Mouse (Mus musculus) hindbrain, embryonic 10.5 days (tissue): ENCODE data around the gene Ywhag. TPM values are rescaled to one million over a fixed set of nuclear protein-coding genes. Genes with fewer than 3 reads are reported as not detected.

ENCODE experiments used
- DNase-seq: peaks from one replicate; pipeline ENCODE4 v3.0.0-alpha.2; 2017; ENCODE audit warnings: low spot score
- H3K27ac ChIP-seq: fragments of 300-500 bp; sonication (generic); 2 replicates; pipeline ENCODE4 v1.5.1; 2016; ENCODE audit warnings: mild to moderate bottlenecking, moderate library complexity
- H3K27me3 ChIP-seq: fragments of 300-500 bp; sonication (generic); 2 replicates; pipeline ENCODE4 v1.6.1; 2016; ENCODE audit warnings: mild to moderate bottlenecking; ENCODE audit not compliant: poor library complexity, insufficient read depth, severe bottlenecking
- H3K36me3 ChIP-seq: fragments of 300-500 bp; sonication (generic); 2 replicates; pipeline ENCODE4 v1.6.1; 2016; ENCODE audit warnings: mild to moderate bottlenecking, moderate library complexity
- H3K4me1 ChIP-seq: fragments of 300-500 bp; sonication (generic); replicated peaks from 2 replicates; pipeline ENCODE4 v1.6.1; 2016; ENCODE audit warnings: mild to moderate bottlenecking
- H3K4me3 ChIP-seq: fragments of 300-500 bp; sonication (generic); 2 replicates; pipeline ENCODE4 v1.5.1; 2016; ENCODE audit warnings: mild to moderate bottlenecking, moderate library complexity
- H3K9me3 ChIP-seq: fragments of 300-500 bp; sonication (generic); 2 replicates; pipeline ENCODE4 v1.6.1; 2016; ENCODE audit warnings: mild to moderate bottlenecking, moderate library complexity
- WGBS: fragments of 180-500 bp; shearing (Covaris S2); methylation state at CpG from one replicate; pipeline ENCODE4 v1.1.7; 2016; 5-methylcytosine and 5-hydroxymethylcytosine counted together
- polyA plus RNA-seq: library from polyadenylated mRNA; unstranded; fragments of >200 nt; fragmentation: Nextera tagmentation; extraction: Ambion mirVana; gene quantifications from 2 replicates; pipeline ENCODE4 v1.2.1, GENCODE M21; 2016

Gene Ywhag
- polyA plus RNA-seq, 1 experiment from 2014 or later: 348 TPM

DNA sequence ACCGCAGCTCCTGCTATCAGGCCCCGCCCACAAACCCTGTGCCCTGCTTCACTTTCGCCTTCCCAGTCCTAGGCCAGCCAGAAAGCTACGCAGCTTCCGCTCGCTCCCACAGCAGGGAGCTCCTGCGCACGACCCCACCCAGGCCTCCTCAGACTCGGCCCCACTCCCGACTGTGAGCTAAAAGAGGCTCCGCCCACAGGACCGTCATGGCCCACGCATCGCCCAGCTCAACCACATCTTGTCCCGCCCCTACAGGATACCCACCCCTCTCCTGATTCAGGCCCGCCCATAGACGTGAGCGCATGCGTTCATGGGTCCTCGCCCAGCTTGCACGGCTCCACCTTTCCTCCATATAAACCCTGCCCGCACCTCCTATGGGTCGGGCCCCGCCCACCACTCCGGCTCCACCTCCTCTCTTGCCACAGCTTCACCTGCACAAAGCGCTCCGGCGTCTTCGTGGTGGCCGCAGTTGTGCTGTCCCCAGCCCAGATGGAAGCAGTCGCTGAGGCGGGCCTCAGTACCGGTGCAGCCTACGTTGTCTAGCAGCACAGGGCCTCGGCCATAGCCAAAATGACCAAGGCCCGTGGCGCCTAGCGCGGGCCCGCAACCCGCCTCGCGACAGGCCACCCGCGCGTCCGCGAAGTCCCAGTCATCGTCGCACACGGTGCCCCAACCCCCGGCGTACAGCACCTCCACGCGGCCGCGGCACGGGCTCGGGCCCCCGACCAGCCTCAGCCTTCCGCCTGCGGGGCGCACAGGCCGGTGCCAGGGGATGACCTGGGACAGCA is 28.3 kb upstream of the Ywhag start:
- no peaks in the 10 kb centered on the region for H3K9me3 ChIP-seq
- H3K27me3 ChIP-seq: peaks cover 20% of the 10 kb centered on the region
- peaks cover 41% of the 10 kb centered on the region for H3K4me1 ChIP-seq
- WGBS: under 1% methylated on average over 64 of the region's 64 CpGs
- H3K36me3 ChIP-seq: no peaks in the 10 kb centered on the region
- peak overlapping the region; percentile 65 for H3K4me3 ChIP-seq
- peak; percentile 99 for DNase-seq
- H3K27ac ChIP-seq: peak overlapping the region; percentile 97

DNA sequence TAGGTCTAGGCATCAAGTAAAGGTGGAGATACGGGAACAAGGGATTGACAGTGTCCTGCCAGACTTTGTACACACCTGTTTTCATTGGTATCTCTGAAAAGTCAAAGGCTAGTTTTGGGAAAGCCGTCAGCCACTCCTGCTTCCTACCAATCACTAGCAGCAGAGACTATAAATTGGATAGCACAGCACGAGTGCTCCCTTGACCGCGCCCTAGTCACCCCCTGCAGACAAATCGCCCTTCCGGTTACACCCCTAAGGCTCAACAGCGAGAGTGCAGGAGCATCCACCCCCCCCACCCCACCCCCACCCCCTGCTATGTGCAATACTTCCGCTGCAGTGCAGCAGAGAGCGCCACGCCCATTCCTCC is 27.7 kb upstream of the Ywhag start:
- H3K4me1 ChIP-seq: peaks cover 46% of the 10 kb centered on the region
- H3K36me3 ChIP-seq: no peaks in the 10 kb centered on the region
- H3K27me3 ChIP-seq: peaks cover 20% of the 10 kb centered on the region
- peak overlapping the region; percentile 65 for H3K4me3 ChIP-seq
- WGBS: 2% methylated on average over 11 of the region's 11 CpGs
- no peak for DNase-seq
- peak overlapping the region; percentile 97 for H3K27ac ChIP-seq
- no peaks in the 10 kb centered on the region for H3K9me3 ChIP-seq

DNA sequence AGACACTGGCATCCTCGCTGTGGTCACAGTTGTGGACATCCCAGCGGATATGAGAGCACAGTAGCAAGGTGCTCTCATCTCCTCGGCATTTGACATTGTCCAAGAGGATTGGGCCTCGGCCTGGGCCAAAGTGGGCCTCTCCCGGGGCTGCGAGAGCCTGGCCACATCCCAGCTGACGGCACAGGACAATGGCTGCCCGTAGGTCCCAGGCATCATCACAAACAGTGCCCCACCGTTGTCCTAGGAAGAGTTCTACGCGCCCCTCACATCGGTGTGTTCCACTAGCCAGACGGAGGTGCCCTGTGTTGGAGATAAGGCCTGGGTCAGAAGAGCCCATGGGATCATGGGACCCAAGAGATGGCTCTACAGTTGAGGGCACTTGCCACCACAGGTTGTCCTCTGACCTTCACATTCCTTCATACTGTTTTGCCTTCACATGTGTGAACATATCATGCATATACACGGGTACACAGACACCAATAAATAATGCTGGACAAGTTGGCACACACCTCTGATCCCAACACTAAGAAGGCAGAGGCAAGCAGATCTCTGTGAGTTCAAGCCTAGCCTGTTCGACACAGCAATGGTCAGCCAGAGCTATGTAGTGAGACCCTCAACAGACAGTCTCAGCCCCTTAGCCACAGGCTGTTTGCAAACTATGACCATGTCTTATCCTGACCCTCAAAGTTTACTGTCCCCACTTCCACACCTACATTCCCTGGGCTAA is 26.7 kb upstream of the Ywhag start:
- H3K27me3 ChIP-seq: peaks cover 20% of the 10 kb centered on the region
- 94% methylated on average over 15 of the region's 15 CpGs for WGBS
- no peaks in the 10 kb centered on the region for H3K36me3 ChIP-seq
- peaks cover 51% of the 10 kb centered on the region for H3K4me1 ChIP-seq
- DNase-seq: no peak
- no peaks in the 10 kb centered on the region for H3K9me3 ChIP-seq
- peak overlapping the region; percentile 97 for H3K27ac ChIP-seq
- peak overlapping the region; percentile 65; the same call in 1 of the 2 replicates for H3K4me3 ChIP-seq

DNA sequence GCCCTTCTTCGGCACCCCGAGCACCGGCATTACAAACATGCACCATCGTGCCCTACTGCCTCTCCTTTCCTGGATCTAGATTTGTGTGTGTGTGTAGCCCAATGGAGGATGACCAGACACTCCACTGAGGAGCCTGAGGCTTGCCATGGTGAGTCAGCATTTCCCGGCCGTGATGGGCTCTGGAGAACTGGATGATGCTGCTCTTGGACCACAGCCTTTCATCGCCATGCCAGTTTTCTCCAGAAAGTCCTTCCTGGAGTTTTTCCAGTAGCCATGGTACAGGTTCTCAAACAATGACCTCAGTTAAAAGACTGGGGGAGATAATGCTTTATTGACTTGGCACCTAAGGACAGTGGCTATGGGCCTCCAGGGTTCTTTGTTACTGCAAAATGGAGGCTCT is 25.5 kb upstream of the Ywhag start:
- no peaks in the 10 kb centered on the region for H3K9me3 ChIP-seq
- no peak overlapping the region for H3K27ac ChIP-seq
- H3K4me3 ChIP-seq: no peak overlapping the region
- peaks cover 8% of the 10 kb centered on the region for H3K27me3 ChIP-seq
- no peak for DNase-seq
- H3K4me1 ChIP-seq: peaks cover 44% of the 10 kb centered on the region
- no peaks in the 10 kb centered on the region for H3K36me3 ChIP-seq
- WGBS: 94% methylated on average over 7 of the region's 7 CpGs

DNA sequence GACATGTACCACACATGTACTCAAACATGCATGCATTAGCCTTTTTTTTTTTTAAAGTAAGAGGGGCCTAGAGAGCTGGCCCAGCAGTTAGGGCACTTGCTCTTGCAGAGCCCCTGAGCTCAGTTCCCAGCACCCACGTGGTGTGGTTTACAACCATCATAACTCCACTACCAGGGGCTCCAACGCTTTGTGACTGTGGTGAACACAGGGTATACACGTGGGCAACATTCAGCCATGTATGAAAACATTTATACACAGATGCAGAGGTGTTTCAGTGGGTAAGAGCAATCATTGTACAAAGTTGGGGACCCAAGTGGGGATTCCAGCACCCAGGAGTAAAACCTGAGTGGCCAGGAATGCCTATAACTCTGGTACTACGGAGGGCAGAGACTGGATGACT is 24.0 kb upstream of the Ywhag start:
- H3K9me3 ChIP-seq: no peaks in the 10 kb centered on the region
- WGBS: 90% methylated on average over 4 of the region's 4 CpGs
- H3K4me3 ChIP-seq: peak overlapping the region; percentile 47
- no peaks in the 10 kb centered on the region for H3K36me3 ChIP-seq
- peak overlapping the region; percentile 92 for H3K27ac ChIP-seq
- no peaks in the 10 kb centered on the region for H3K27me3 ChIP-seq
- H3K4me1 ChIP-seq: peaks cover 44% of the 10 kb centered on the region
- no peak for DNase-seq

DNA sequence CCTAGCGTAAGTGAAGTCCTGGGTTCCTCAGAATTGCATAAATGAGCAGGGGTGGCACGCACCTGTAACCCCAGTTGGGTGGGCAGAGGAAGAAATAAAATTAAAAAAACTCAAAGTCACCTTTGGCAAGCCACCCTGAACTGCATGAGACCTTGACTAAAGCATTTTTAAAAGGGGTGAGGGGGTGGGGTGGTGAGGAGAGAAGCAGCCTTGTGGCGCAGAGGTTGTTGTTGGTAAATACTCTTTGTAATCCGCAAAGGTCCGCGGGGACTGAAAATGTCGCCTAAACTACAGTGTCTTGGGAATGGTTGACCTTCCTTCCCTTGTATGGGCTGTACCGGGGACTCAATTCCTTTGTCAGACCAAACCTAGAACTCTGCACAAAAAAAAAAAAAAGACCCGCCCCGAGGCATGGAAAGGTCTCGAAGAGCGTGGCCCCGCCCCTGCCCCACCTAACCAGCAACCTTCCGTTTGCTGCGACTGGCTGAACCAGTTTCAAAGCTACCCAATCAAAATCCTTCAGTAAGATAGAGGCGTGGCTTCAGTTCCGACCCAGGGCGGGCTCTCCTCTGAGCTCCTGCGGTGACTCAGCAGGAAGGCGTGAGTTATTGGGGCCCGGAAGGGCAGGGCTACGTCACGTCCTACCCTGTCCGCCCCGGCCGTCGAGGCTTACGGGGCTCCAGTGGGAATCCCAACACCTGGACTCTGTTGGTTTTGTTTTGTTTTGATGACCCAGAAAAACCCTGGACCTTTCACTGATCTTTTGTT is 23.0 kb upstream of the Ywhag start:
- no peaks in the 10 kb centered on the region for H3K36me3 ChIP-seq
- H3K27me3 ChIP-seq: no peaks in the 10 kb centered on the region
- WGBS: 9% methylated on average over 28 of the region's 28 CpGs
- H3K4me3 ChIP-seq: peak overlapping the region; percentile 47
- H3K9me3 ChIP-seq: no peaks in the 10 kb centered on the region
- peak overlapping the region; percentile 92 for H3K27ac ChIP-seq
- DNase-seq: peak; percentile 93
- peaks cover 35% of the 10 kb centered on the region for H3K4me1 ChIP-seq

DNA sequence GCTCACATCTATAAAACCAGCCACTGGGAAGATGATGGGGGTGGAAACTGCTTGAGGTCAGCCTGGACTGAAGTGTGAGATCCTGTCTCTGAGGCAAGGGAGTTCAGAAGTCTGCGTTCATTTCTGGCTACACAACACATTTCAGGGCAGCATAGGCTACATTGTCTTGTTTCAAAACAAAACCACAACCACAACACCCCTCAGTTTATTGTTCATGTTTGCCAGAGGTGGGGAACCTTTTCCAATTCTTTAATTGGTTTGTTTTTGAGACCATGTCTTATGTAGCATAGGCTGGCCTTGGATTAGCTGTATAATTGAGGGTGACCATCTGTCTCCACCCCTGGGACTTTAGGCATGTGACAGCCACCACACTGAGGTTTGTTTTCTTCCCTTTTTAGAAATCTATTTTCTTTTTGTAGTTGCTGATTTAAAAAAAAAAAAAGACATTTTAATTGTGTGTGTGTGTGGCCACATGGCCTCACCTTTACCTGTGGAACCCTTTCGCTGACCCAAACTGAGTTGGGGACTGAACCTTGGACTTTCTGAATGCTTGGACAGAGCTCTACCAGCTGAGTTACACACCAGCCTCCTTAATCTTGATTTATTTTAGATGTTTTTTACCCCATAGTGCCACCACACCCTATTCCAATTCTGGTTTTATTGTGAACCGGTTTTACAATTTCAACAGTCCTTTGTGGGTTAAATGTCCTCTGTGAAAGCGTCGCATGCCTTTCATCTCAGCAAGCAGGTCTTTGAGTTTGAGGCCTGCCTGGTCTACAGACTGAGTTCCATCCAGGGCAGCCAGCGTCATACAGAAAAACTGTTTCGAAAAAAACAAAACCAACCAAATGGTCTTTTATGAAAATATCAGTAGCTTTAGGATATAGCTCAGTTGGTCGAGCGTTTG is 22.1 kb upstream of the Ywhag start:
- no peak for DNase-seq
- WGBS: 88% methylated on average over 9 of the region's 9 CpGs
- H3K9me3 ChIP-seq: no peaks in the 10 kb centered on the region
- no peaks in the 10 kb centered on the region for H3K27me3 ChIP-seq
- H3K4me1 ChIP-seq: peaks cover 27% of the 10 kb centered on the region
- H3K4me3 ChIP-seq: 0 out of 2 replicates have a peak overlapping the region, but pooled peaks have one; percentile 47
- no peaks in the 10 kb centered on the region for H3K36me3 ChIP-seq
- H3K27ac ChIP-seq: peak overlapping the region; percentile 92

DNA sequence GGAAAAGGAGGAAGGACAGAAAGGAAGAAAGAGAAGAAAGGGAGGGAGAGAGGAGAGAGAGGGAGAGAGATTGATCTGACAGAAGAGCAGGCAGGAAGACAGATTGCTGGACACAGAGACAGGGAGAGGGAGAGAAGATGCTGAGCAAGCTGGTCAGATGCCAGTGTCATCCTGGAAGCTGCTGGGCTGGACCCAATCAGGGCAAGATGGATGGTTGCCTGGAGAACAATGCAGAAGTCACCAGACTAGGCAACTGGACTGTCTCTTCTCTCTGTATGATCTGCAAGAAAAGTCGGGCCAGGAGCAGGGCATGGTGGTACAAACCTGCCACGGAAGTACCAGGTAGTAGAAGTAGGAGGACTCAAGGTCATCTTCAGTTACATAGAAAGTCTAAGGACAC is 18.4 kb upstream of the Ywhag start:
- H3K4me3 ChIP-seq: no peak overlapping the region
- no peaks in the 10 kb centered on the region for H3K36me3 ChIP-seq
- no peaks in the 10 kb centered on the region for H3K27me3 ChIP-seq
- DNase-seq: no peak
- no peak overlapping the region for H3K27ac ChIP-seq
- WGBS: 85% methylated on average over 2 of the region's 2 CpGs
- H3K4me1 ChIP-seq: peaks cover 11% of the 10 kb centered on the region
- H3K9me3 ChIP-seq: no peaks in the 10 kb centered on the region

DNA sequence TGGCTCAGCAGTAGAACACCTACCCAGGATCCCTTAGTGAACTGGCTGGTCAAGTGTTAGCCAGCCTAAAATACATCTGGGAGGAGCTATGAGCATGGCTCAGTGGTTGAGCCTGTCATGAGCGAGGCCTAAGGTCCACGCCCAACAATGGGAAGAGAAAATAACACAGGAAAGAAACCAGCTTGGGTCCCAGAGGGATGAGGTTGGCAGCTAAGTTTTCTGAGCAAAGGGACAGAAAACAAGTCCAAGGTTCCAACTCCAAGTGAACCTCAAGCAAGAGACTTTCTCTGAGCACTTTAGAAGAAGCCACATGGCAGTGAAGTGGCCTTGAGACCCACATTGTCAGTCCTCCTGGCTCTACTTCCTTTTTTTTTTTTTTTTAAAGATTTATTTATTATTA is 17.2 kb upstream of the Ywhag start:
- H3K9me3 ChIP-seq: no peaks in the 10 kb centered on the region
- H3K27me3 ChIP-seq: no peaks in the 10 kb centered on the region
- H3K27ac ChIP-seq: 0 out of 2 replicates have a peak overlapping the region, but pooled peaks have one; percentile 5
- peaks cover 2% of the 10 kb centered on the region for H3K4me1 ChIP-seq
- 89% methylated on average over 2 of the region's 2 CpGs for WGBS
- no peaks in the 10 kb centered on the region for H3K36me3 ChIP-seq
- no peak for DNase-seq
- H3K4me3 ChIP-seq: no peak overlapping the region

DNA sequence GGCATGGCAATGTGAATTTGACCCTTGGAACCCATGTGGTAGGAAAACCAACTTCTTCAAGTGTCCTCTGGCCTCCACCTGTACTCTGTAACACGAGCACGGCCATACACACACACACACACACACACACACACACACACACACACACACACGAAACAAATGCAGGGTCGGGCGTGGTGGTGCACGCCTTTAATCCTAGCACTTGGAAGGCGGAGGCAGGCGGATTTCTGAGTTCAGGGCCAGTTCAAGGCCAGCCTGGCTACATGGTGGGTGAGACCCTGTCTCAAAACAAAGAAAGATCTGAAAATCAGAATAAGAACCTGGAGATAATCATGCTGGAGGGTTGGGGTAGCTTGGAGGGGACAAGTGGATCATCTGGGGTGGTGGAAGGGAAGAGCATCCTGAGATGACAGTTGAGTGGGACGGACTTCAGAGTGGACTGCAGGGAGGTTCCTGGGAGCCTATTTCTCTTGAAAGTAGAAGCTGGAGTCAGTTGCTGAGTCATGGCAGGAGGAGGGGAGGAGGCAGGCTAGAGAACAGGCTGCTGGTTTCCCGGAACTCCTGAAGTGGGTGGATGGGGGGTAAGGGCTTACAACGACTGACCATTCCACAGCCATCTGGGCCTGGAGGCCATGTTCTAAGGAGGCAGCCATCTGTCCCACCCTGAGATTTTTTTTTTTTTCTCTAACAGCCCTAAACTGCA is 16.4 kb upstream of the Ywhag start:
- H3K27me3 ChIP-seq: no peaks in the 10 kb centered on the region

DNA sequence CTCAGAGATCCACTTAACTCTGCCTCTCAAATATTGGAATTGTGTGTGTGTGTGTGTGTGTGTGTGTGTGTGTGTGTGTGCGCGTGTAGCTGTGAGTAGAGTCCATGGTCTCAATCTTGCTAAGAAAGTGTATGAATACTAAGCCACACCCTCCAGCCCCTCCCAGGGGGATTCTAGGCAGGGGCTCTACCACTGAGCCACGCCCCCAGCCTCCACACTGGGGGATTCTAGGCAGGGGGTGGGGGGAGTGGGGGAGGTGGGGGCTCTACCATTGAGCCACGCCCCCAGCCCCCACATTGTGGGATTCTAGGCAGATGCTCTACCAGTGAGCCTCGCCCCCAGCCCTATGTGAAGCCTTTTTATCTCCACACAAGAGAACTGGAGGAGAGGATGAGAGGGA is 12.2 kb upstream of the Ywhag start:
- Histone ChIP-seq H3K4me3 (no peak overlapping the region), H3K27ac (peak overlapping the region; percentile 29; the same call in 1 of the 2 replicates), H3K27me3 (no peaks in the 10 kb centered on the region), H3K4me1 (peaks cover 12% of the 10 kb centered on the region), H3K36me3 (no peaks in the 10 kb centered on the region), H3K9me3 (no peaks in the 10 kb centered on the region)
- 72% methylated on average over 5 of the region's 5 CpGs for WGBS
- DNase-seq: no peak

More for the DNA sequence above, 16.4 kb upstream of the Ywhag start:
- Histone ChIP-seq H3K9me3 (no peaks in the 10 kb centered on the region), H3K27ac (peak overlapping the region; percentile 23), H3K4me1 (peaks cover 10% of the 10 kb centered on the region), H3K4me3 (no peak overlapping the region), H3K36me3 (no peaks in the 10 kb centered on the region)
- DNase-seq: no peak
- WGBS: 87% methylated on average over 11 of the region's 11 CpGs
